Mouse (Mus musculus) lung, postnatal 4 days (tissue): Measurements from ENCODE around the gene Slc34a1.
A peak's percentile ranks its signal among the peaks of the same experiment; 100 is the strongest.
"Not testable (repeated sequence)": the region's sequence is repeated elsewhere in the genome, so short reads cannot be mapped to it uniquely, and the experiment has no call there.

ENCODE experiments used
- DNase-seq, 2 experiments: peaks; one replicate each; pipeline ENCODE4 v3.0.0; 2021

The Slc34a1 gene

DNA sequence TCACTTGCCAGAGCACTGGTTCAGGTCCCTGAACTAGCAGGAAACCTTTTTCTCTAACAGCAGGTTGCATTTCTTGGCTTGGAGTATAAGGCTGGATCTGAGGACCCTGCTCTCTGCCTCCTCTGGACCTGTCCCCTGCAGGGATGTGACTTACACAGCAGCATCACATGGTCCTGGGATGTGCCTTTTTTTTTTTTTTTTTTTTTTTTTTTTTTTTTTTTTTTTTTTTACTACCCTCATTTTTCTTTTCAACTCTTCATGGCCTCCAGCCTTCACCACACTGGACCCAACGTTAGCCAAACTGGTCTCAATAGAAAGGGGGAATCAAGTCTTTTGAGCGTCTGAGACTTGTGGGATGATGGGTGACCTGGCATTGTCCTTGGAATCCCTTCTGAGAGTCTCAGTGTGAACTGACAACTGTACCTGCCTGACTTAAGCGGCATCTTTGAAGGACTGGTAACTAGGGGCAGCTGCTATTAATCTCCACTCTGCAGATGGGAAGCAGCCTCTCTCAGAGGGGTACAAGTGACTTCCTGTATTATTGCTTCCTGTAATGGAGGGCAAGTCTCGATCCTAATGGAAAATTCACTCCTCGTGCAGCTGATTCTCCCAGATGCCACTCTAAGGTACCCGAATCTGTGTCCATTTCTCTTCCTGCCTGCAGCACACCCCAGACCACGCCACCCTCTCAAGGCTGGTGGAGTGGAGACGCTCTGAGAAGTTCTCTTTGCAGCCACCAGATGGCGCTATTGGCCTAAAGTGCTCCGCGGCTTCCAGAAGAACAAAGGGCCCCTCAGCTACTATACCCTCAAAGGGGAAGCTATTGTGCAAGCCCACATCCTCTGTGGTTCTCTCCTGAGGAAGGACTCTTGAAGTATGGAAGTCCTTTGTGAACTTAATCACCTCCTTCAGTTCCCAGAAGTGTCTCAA, 7.1 kb downstream of the Slc34a1 start:
- peak; percentile 79 to 88 for DNase-seq

- no peak for DNase-seq
Measured at GRCm38 (mm10) chr13:55405783-55406390, 7.9 kb downstream of the Slc34a1 start.

- no peak for DNase-seq
Measured at GRCm38 (mm10) chr13:55407341-55407740, 9.4 kb downstream of the Slc34a1 start.

DNA sequence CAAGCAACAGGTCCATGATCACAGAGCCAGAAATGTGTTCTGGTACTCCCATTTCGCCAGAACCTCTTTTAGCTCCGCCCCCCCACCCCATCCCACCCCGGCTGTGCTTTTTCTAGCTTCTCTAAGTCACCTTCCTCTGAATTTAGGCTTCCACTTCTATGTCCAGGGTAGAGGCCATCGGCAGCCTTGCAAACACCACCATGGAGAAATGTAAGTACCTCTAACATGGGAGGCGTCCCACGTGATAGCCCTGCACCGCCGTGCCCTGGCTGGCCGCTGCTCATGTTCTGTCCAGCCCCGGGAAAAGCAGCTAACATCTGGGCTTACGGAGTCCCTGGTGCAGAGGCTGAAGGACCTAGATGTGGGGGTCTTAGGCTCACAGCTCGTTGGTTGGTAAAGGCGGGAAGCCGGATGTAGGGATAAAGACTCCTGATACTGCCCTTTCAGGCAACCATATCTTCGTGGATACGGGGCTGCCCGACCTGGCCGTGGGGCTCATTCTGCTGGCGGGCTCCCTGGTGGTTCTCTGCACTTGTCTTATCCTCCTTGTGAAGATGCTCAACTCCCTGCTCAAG, 10.6 kb downstream of the Slc34a1 start:
- no peak for DNase-seq

DNA sequence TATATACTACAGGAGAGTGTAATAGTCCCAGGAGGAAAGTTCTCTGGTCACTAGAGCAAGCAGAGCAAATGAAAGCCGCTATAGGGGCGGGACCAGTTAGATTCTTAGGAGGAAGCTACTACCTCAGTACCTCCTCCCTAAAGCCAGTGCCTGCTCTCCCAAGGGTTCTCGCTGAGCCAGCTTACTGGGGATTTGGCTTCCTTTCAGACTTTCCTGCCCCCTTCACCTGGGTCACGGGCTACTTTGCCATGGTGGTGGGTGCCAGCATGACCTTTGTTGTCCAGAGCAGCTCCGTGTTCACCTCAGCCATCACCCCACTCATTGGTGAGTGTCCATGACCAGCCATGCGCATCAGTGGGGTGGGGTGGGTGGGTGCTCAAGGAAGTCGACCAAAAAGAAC, 13.8 kb downstream of the Slc34a1 start:
- no peak for DNase-seq

GRCm38 (mm10) chr13:55412643-55413307, 14.8 kb downstream of the Slc34a1 start:
- no peak for DNase-seq

- no peak for DNase-seq
Measured at GRCm38 (mm10) chr13:55413333-55413732, 15.3 kb downstream of the Slc34a1 start.

GRCm38 (mm10) chr13:55414743-55415380, 16.9 kb downstream of the Slc34a1 start, which contains the start of gene Pfn3:
Pfn3 (minus strand) TSS chr13:55415232.
- peak; percentile 71 to 75 for DNase-seq

GRCm38 (mm10) chr13:55418004-55418403, 20.0 kb downstream of the Slc34a1 start:
- peak; percentile 88 to 92 for DNase-seq

DNA sequence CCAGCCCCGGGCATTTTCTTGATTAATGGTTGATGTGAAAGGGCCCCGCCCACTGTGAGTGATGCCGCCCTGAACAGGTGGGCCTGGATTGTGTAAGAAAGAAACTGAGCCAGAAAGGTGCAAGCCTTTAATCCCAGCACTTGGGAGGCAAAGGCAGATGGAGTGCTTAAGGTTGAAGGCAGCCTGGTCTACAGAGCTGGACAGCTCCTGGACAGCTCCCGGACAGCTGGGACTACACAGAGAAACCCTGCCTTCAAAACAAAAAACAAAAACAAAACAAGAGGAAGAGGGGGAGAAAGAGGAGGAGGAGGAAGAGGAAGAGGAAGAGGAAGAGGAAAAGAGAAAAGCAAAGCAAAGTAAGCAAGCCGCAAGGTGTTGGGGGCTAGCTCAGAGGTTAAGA, 21.2 kb downstream of the Slc34a1 start:
- DNase-seq, result no peak

DNA sequence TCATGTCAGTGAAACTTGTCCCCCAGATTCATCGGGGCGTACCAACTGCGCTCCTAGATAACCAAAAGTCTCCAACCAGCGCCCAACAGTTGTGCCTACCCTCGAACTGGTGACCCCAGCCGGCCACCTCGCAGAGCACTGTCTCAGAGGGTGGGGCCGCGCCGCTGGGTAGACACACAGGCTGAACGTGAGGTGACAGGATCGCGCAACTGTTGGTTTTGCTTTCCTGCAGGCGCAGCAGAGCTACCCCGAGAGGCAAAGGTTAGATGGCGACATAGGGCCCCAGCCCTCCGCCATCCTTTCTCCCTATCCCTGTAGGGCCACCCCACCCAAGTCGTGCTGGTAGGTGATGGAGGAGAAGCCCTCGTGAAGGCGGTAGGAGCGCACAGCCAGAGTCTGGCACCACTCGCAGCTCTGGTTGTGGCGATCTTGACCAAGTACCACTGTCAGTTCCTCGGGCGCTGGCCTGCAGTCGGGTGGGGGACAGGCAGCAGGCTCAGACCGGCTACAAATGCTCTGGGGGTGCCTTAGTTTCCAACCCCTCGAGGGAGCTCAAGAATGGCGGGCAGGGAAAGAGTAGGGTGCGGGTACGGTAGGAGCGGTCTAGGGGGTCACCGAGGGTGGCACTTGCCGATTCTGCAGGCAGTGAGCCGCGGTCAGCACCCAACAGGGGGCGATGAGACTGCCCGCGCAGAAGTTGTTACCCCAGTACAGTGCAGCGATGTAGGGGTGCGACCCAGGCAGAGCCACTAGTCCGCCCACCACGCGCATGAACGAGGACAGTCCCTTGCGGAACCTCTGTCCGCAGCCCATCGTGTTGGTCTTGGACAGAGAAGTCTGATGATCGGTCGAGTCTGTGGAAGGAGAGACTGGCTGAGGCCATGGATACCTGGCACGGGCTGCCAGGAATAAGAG, 22.3 kb downstream of the Slc34a1 start:
- peak in 1 of 2 experiments; percentile 38 for DNase-seq

- peak; percentile 78 to 84 for DNase-seq
Measured at GRCm38 (mm10) chr13:55420933-55421800, 23.2 kb downstream of the Slc34a1 start.

GRCm38 (mm10) chr13:55426613-55427012, 28.6 kb downstream of the Slc34a1 start, which contains the start of gene F12:
F12 (minus strand) TSS chr13:55426793.
- no peak for DNase-seq

GRCm38 (mm10) chr13:55429226-55429888, 31.4 kb downstream of the Slc34a1 start:
- peak; percentile 72 to 77 for DNase-seq

- no peak for DNase-seq
Measured at GRCm38 (mm10) chr13:55430566-55430965, 32.6 kb downstream of the Slc34a1 start.

DNA sequence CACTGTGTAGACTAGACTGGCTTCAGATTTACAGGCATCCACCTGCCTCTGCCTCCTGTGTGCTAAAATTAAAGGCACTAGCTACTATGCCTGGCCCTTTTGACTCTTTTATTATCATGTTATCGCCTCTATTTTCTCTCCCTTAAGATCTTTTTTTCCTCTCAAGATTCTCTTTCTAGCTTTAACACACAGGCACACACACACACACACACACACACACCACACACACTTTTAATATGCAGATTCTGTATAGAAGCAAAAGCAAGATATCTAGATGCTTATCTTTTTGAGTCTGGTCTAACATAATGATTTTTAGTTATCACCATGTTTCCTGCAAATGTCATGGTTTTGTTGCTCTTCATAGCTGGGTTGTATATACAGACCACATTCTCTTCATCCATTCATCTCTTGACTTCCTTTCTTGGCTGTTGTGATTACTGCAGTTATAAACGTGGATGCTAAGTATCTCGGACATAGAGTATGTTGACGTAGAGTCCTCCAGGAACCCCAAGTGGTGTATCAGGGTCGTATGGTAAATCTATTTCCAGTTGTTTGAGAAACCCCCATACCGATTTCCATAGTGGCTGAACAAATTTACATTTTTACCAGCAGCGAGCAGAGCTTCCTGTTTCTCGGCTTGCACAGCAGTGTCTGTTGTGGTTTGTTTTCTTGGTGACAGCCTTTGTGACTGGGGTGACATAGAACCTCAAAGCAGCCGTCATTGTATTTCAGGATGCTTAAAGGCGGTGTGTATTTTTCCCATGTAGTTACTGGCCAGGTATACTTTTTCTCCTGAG, 34.1 kb downstream of the Slc34a1 start:
- DNase-seq, result no peak

DNA sequence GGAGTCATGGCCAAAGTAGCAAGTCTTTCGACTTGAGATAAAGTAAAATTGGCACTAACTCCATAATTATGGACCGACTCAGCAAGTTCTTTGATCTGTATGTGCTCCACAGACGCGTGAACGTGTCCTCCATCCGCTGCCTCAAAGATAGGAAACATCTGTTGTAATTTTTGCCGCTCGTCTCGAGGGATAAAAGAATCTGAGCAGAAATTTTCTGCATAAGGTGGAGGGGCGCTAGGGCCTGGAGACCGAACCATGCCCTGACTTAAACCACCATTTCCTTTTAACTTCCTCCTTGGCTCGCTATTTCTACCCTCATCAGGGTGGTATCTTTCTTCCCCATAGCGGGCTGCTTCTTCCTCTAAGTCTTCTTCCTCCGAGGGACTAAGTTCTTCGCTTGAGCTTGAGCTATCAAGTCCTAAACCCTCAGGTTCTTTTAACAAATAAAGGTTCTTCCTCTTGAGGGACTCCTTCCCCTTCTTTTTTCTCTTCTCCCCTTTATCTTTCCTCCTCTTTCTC, 39.2 kb downstream of the Slc34a1 start:
- DNase-seq, result not testable (repeated sequence)

GRCm38 (mm10) chr13:55443799-55444285, 45.9 kb downstream of the Slc34a1 start:
- DNase-seq, result no peak
